Mouse (Mus musculus) CD8-positive naive resting alpha-beta T cell, adult 2 months (primary cell): ENCODE results near the gene Olfr1339.

Experiments used
- DNase-seq, 2 experiments: peaks; one replicate each; pipeline ENCODE4 v3.0.0; 2022; ENCODE audit warnings: low read depth in 2 of 2, low spot score in 2 of 2

The Olfr1339 gene

GRCm38 (mm10) chr4:118731875-118732274, at the start of gene Olfr1339:
Gene Olfr1339, plus strand, starts transcription at chr4:118732175.
- no peak for DNase-seq

DNA sequence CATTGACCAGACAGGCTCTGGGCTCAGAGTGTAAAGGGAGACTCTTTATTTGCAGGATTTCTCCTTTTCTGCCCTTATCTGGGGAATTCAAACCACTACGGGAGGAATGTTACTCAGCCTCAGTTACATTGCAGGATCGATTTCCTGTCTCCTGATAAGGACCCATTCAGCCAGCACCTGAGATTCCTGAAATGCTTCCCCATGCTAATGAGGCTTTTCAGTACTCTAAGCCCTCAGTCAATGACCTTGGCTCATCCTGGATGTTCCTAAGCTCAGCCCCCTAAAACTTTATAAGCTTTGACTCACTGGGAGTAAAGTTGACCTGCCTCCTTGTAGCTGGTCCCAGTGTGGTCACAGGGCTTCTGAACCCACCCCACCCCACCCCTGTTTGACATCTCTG, 44.9 kb upstream of the Olfr1339 start:
- DNase-seq: no peak

DNA sequence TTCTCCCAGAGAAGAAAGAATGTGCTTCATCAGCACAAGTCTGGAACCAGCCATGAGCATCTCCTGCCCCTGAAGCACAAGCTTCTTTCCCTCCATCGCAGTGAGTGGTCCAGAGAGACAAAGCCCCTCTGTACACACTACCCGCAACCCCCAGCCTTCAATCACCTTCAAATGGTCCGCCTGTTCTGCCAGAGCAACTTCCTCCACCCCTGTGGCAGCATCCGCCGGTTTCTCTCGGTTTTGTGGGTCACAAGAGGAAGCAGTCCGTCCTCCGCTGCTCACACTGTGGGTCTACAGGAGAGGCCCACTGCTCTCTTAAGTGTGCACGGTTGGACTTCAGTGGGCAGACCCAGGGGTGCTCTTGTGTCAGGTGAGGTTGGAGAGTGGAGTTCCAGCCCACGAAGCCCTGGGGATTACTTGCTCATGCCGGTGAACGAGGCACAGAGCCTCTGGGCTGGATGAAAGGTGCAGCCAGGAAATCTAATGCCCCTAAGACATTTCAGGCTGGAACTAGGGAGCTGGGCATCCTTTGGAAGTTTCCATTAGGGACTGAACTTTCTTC, 39.5 kb upstream of the Olfr1339 start, which contains the start of gene Olfr1342:
Olfr1342 (minus strand) TSS at position 345 of the 562 bp plus-strand sequence.
- no peak for DNase-seq

DNA sequence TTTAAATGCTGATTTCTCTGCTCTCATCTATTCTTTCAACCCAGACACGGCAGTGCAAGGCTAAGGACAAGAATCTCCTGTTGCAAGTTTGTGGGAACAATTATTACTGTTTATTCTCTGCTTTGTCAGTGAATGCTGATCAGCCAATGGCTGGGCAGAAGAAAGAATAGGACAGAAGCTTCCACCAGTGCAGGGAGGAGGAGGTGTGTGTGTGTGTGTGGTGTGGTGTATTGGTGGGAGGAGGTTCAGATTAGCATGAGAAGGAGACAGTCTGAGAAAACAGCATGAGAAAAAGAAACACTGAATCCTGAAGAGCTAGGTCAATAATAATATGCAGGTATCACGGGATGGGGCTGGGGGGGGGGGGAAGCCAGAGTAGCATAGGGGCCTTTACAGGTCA, 38.2 kb upstream of the Olfr1339 start:
- no peak for DNase-seq

DNA sequence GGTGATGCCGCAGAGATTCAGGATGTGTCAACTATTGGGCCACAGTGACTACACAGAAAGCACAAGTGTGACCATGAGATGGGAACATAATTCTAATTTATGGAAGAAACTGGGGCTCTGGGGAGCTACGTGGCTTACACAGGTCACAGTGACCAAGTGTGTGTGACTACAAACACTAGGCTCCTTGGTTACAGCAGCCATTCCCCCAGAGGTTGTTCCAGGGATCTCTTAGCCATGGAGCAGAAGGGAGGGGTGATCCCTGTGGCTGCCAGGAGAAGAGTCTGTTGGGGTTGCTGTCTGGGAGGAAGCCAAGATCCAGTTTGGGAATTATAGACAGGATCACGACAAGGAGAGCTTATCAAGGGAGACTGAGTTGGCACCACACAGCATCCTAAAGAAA, 28.8 kb upstream of the Olfr1339 start, which contains the start of gene Olfr1341:
Olfr1341 (plus strand) TSS at position 301 of the 400 bp plus-strand sequence.
- no peak for DNase-seq

DNA sequence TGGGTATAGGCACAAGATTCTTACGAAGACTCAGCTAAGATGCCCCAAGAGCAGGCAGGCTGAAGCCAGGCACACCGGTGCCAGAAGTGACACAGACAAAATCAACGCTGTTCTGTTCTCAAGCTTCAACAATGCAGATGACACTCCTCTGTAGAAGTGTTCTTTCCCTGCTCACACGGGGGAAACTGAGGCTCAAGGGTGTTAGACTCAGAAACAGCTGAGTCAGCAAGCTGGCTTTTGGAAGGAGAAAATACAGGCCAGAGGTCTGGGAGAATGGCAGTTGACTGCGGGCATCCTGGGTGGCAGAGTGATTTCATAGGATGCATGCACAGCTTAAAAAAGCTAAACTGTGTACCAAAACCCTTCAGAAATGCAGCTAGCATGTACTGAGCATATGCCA, 23.9 kb upstream of the Olfr1339 start:
- no peak for DNase-seq

DNA sequence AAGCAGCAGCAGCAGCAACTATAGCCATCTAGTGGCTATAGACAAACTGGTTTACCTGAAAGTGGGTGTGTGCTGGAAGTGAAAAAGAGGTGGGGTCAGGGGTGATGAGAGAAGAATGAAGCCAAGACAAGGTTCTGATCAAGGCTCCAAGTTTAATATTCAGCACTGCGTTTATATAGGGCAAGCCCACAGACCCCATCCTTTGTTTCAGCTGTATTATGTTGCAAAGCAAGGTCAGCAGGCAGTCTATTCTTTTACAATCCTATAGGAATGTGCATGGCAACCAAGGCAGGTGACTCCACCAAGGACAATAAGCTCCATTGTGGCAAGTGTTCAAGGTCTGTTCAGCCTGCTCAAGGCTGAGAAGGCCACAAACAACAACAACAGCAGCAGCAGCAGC, 20.3 kb upstream of the Olfr1339 start:
- no peak for DNase-seq

DNA sequence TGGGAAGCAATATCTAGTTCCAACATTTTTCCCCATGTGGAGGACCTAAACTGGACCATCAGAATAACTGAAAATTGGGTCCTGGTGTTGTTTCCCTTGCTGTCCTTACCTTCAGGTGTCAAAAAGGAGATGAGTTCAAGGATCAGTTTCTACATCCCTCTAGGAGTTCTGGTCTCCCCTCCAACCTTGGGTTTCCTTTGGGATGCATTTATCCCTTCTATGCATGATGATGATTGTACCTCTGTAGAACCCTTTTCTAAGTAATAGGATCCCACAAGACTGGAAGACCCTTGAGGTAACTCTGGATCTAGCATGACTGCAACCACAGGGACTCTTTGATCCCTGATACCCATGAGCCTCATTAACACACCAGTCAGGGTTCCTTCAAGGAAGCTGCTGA, 12.1 kb upstream of the Olfr1339 start, which contains the start of gene Olfr1340:
Olfr1340 (plus strand) TSS at position 301 of the 400 bp plus-strand sequence.
- DNase-seq: no peak

DNA sequence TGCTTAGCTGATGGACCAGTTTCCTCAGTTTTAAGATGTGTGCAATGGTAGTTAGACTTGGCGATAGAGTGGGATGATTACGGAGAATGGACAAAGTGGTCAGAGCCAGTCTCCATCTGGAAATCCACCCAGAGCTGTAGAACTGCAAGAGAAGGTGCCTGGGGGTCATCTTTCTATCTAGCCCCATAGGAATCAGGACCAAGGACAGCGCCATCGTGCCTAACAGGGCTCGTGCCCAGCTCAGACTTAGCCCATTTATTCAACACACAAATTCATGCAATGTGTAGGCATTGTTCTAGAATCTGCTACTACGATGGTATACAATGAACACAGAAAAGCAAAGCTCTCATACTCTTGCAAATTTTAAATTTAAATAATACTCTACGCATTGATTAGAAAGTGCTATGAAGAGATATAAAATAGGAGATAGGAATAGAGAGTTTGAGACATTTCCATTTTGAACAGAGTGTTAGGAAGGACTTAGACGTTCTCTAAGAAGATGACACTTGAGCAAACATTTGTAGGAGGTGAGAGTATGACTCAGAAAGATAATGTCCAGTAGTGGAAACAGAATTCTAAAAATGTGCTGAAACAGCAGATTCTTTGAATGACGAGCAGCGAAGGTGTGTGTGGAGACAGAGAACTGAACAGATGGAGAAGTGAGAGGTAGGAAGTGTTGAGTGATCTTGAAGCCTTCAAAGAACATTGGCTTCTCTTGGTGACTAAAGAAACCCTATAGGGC, 10.1 kb upstream of the Olfr1339 start:
- no peak for DNase-seq

DNA sequence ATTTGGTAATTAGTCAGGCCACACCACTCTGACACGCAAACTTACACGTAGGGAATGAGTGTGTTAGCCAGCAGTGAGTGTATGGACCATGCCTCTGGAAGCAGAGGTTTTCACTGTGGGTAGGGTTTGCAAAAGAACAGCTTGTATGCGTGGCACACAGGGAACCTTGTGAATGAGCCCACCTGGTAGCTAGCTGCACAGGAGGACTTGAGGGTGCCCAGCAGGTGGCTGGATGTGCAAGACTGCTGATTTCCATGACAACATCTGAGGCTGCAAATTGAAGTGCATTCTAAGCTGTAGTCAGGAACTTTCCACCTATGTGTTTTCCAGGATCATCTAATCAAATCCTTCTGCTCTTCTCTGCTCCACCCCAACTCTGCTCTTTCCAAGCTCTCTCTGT, 7.6 kb downstream of the Olfr1339 start:
- no peak for DNase-seq

- no peak for DNase-seq
Observed at GRCm38 (mm10) chr4:118740988-118741698, 9.2 kb downstream of the Olfr1339 start.

DNA sequence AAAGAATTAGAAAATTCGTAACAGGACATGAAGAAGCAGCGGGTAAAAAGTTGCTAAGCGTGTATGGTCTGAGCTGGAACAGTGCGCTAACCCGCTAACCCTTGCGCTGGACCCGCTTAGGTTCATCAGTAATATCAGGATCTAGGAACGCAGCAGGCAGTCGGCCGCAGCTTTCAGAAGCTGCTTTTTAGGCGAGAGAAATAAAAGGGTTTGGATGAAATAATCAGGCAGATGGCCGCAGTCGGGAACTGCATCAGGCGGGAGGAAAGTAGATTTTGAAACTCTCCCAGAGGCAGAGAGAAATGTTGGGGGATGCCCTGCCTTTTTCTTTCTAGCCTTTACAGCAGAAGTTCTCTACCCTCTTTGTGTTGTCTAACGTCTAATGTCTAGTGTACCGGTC, 9.9 kb downstream of the Olfr1339 start:
- no peak for DNase-seq

- no peak for DNase-seq
Observed at GRCm38 (mm10) chr4:118758637-118759036, 26.7 kb downstream of the Olfr1339 start, which contains the start of gene Olfr1338. Gene Olfr1338, minus strand, starts transcription at chr4:118758737.

- no peak for DNase-seq
Observed at GRCm38 (mm10) chr4:118782486-118782885, 50.5 kb downstream of the Olfr1339 start, which contains the start of gene Olfr1337. Gene Olfr1337, minus strand, starts transcription at chr4:118782586.
